Mouse (Mus musculus) cortical plate, adult 2 months (tissue): ENCODE data around the gene Hist1h4j. TPM values are rescaled to one million over a fixed set of nuclear protein-coding genes. Genes with fewer than 3 reads are reported as not detected.
"Not testable (repeated sequence)": the region's sequence is repeated elsewhere in the genome, so short reads cannot be mapped to it uniquely, and the experiment has no call there.

Source experiments
- H3K27ac ChIP-seq: fragments of 200-500 bp; 2 replicates; pipeline ENCODE4 v1.5.1; 2012; ENCODE audit warnings: low read length, control low read depth, inconsistent platforms; ENCODE audit not compliant: insufficient read depth
- H3K4me1 ChIP-seq: fragments of 200-500 bp; 2 replicates; pipeline ENCODE4 v1.6.1; 2011; ENCODE audit warnings: low read length; ENCODE audit not compliant: control insufficient read depth, insufficient read depth
- H3K4me3 ChIP-seq: fragments of 200-500 bp; 2 replicates; pipeline ENCODE4 v1.5.1; 2011; ENCODE audit warnings: mild to moderate bottlenecking, low read length, control low read depth; ENCODE audit not compliant: insufficient read depth
- CTCF ChIP-seq: fragments of 200-500 bp; IDR thresholded peaks from 2 replicates; pipeline ENCODE4 v1.5.1; 2011; ENCODE audit warnings: mild to moderate bottlenecking, control low read depth, low read length; ENCODE audit not compliant: insufficient read depth; ENCODE audit errors: extremely low read depth
- POLR2A ChIP-seq: fragments of 200-500 bp; IDR thresholded peaks from 2 replicates; pipeline ENCODE4 v1.6.1; 2011; ENCODE audit warnings: mild to moderate bottlenecking, low read length, control low read depth; ENCODE audit not compliant: insufficient read depth; ENCODE audit errors: extremely low read depth
- polyA plus RNA-seq: library from polyadenylated mRNA; depleted of rRNA; stranded (reverse); fragments of >200 nt; gene quantifications from 2 replicates; pipeline ENCODE4 v1.2.3, GENCODE M21; 2012; rRNA removed

Hist1h4j gene
- polyA plus RNA-seq, 1 experiment: 2.3 TPM

- no peak for TF ChIP-seq CTCF
- peak; percentile 45; the same call in 1 of the 2 replicates for TF ChIP-seq POLR2A
- H3K4me1 ChIP-seq: no peaks in the 10 kb centered on the region; the same call in 1 of the 2 replicates
- H3K27ac ChIP-seq: peak within 1 kb of the TSS; percentile 55
- peak within 1 kb of the TSS; percentile 38 for H3K4me3 ChIP-seq
These were observed 45.2 kb downstream of the Hist1h4j start, which contains the start of gene Hist1h1b for GRCm38 (mm10) chr13:21779767-21780731. TSS of gene Hist1h1b (minus strand) at chr13:21780625.

- TF ChIP-seq POLR2A: no peak
- no peak for TF ChIP-seq CTCF
- Histone ChIP-seq H3K27ac (no peak overlapping the region), H3K4me3 (no peak overlapping the region; the same call in 1 of the 2 replicates), H3K4me1 (no peaks in the 10 kb centered on the region; the same call in 1 of the 2 replicates)
These were observed 46.2 kb downstream of the Hist1h4j start for GRCm38 (mm10) chr13:21781021-21781555.

DNA sequence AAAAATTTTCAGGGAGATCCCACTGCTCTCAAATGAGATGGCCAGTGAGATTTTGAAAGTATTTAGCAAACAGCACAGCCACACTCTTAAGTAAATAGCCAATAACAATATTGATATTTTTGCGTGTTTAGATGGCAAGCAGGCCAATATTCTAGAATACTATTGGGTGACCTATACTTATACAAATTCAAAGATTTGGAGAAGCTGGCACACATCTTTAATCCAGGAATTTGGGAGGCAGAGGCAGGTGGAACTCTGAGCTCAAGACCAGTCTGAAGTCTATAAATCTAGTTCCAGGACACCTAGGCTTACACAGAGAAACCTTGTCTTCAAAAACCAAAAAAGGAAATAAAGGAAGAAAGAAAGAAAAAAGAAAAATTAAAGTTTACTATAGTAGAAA lies 46.8 kb downstream of the Hist1h4j start:
- Histone ChIP-seq H3K27ac (no peak overlapping the region), H3K4me1 (no peaks in the 10 kb centered on the region; the same call in 1 of the 2 replicates), H3K4me3 (no peak overlapping the region)
- TF ChIP-seq CTCF (no peak), POLR2A (no peak)

- H3K4me1 ChIP-seq: not testable (repeated sequence)
- H3K27ac ChIP-seq: peak overlapping the region; percentile 23; the same call in 1 of the 2 replicates
- H3K4me3 ChIP-seq: peak overlapping the region; percentile 49
These were observed 47.7 kb downstream of the Hist1h4j start for GRCm38 (mm10) chr13:21782361-21783254.

GRCm38 (mm10) chr13:21783255-21783617 lies 48.4 kb downstream of the Hist1h4j start, which contains the start of gene Hist1h3i:
TSS of gene Hist1h3i (minus strand) at chr13:21783370.
- peak within 1 kb of the TSS; percentile 23; the same call in 1 of the 2 replicates for H3K27ac ChIP-seq
- H3K4me3 ChIP-seq: peak within 1 kb of the TSS; percentile 49
- H3K4me1 ChIP-seq: no peaks in the 10 kb centered on the region; the same call in 1 of the 2 replicates
- TF ChIP-seq POLR2A (peak; percentile 68), CTCF (no peak)

DNA sequence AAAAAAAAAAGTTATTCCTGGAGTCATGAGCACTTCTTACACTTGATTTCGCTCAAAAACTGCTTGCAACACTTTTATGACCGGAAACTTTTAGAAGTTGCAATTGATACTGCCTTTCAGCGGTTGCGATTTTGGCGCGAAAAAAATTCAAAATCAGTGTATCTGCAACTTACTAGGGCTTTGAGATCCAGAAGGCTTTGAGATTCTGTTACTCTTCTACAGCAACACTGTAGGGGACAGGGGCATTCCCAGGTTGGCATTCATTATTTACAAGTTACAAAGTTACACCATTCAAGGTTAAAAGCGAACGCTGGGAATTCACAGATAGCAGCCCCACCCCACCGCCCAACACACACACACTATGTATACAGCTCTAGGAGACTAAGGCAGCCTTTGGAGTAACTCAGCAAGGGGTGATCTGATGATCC lies 48.9 kb downstream of the Hist1h4j start:
- H3K27ac ChIP-seq: no peak overlapping the region
- H3K4me3 ChIP-seq: peak overlapping the region; percentile 49; the same call in 1 of the 2 replicates
- no peaks in the 10 kb centered on the region; the same call in 1 of the 2 replicates for H3K4me1 ChIP-seq
- TF ChIP-seq POLR2A (no peak), CTCF (no peak)

GRCm38 (mm10) chr13:21784311-21784710 lies 49.4 kb downstream of the Hist1h4j start:
- Histone ChIP-seq H3K4me1 (no peaks in the 10 kb centered on the region; the same call in 1 of the 2 replicates), H3K4me3 (no peak overlapping the region), H3K27ac (no peak overlapping the region)
- TF ChIP-seq POLR2A (no peak), CTCF (no peak)

Other genes starting within 250 kb of the Hist1h4j start
- 1.9 and 2.3 TPM in 2 replicates for gene AK157302, start 239.8 kb upstream of the Hist1h4j start, polyA plus RNA-seq
- gene Gm11273, start 233.6 kb upstream of the Hist1h4j start, polyA plus RNA-seq: 33.2 and 43.7 TPM in 2 replicates
- 6.7 and 7.0 TPM in 2 replicates for gene Zkscan8, start 203.9 kb upstream of the Hist1h4j start, polyA plus RNA-seq
- gene Olfr1366, start 192.3 kb upstream of the Hist1h4j start, polyA plus RNA-seq: not detected in 2 replicates
- gene Olfr1535, start 175.2 kb upstream of the Hist1h4j start, polyA plus RNA-seq: not detected in 2 replicates
- not detected in 2 replicates for gene Olfr1364, start 153.3 kb upstream of the Hist1h4j start, polyA plus RNA-seq
- not detected in 2 replicates for gene Olfr1362, start 121.0 kb upstream of the Hist1h4j start, polyA plus RNA-seq
- 0.06 TPM in 1 of 2 replicates, not detected in the other for gene Olfr11, start 92.5 kb upstream of the Hist1h4j start, polyA plus RNA-seq
- gene Olfr1361, start 71.7 kb upstream of the Hist1h4j start, polyA plus RNA-seq: not detected in 2 replicates
- gene Olfr1360, start 57.7 kb upstream of the Hist1h4j start, polyA plus RNA-seq: not detected in 2 replicates
- gene Olfr1359, start 37.0 kb upstream of the Hist1h4j start, polyA plus RNA-seq: not detected in 2 replicates
- 1.2 TPM in 1 of 2 replicates, not detected in the other for gene Hist1h2bl, start 18.9 kb upstream of the Hist1h4j start, polyA plus RNA-seq
- gene Hist1h2ai, start 18.6 kb upstream of the Hist1h4j start, polyA plus RNA-seq: 1.5 and 1.7 TPM in 2 replicates
- 0.91 and 3.1 TPM in 2 replicates for gene Hist1h3h, start 17.4 kb upstream of the Hist1h4j start, polyA plus RNA-seq
- gene Hist1h2bm, start 13.0 kb upstream of the Hist1h4j start, polyA plus RNA-seq: 0.77 TPM in 1 of 2 replicates, not detected in the other
- 11.0 and 14.4 TPM in 2 replicates for gene Hist1h4k, start 15.4 kb downstream of the Hist1h4j start, polyA plus RNA-seq
- gene Hist1h2ak, start 18.8 kb downstream of the Hist1h4j start, polyA plus RNA-seq: 0.70 and 1.7 TPM in 2 replicates
- 2.0 and 2.7 TPM in 2 replicates for gene Hist1h2bn, start 19.1 kb downstream of the Hist1h4j start, polyA plus RNA-seq
- 0.21 and 0.25 TPM in 2 replicates for gene Hist1h1b, start 45.6 kb downstream of the Hist1h4j start, polyA plus RNA-seq
- gene Hist1h3i, start 48.3 kb downstream of the Hist1h4j start, polyA plus RNA-seq: 1.3 and 3.1 TPM in 2 replicates
- not detected in 2 replicates for gene Hist1h2an, start 52.2 kb downstream of the Hist1h4j start, polyA plus RNA-seq
- 0.26 and 0.63 TPM in 2 replicates for gene Hist1h2bp, start 52.4 kb downstream of the Hist1h4j start, polyA plus RNA-seq
- gene Hist1h2bq, start 75.1 kb downstream of the Hist1h4j start, polyA plus RNA-seq: 1.2 and 1.7 TPM in 2 replicates
- not detected in 2 replicates for gene Hist1h2ao, start 75.4 kb downstream of the Hist1h4j start, polyA plus RNA-seq
- not detected in 2 replicates for gene Hist1h4m, start 76.7 kb downstream of the Hist1h4j start, polyA plus RNA-seq
- 11.0 and 23.0 TPM in 2 replicates for gene Hist1h4n, start 97.1 kb downstream of the Hist1h4j start, polyA plus RNA-seq
- 2.4 and 3.5 TPM in 2 replicates for gene Hist1h2ap, start 98.4 kb downstream of the Hist1h4j start, polyA plus RNA-seq
- gene Hist1h2br, start 98.7 kb downstream of the Hist1h4j start, polyA plus RNA-seq: 0.34 and 0.92 TPM in 2 replicates
- gene Zfp184, start 210.0 kb downstream of the Hist1h4j start, polyA plus RNA-seq: 2.2 and 2.3 TPM in 2 replicates
- gene Pom121l2, start 246.1 kb downstream of the Hist1h4j start, polyA plus RNA-seq: 0.04 TPM in 1 of 2 replicates, not detected in the other